Mouse (Mus musculus): ENCODE data around the gene Nck2. TPM values are rescaled to one million over a fixed set of nuclear protein-coding genes. Genes with fewer than 3 reads are reported as not detected.

Nck2 gene
- polyA plus RNA-seq, 1 experiment = 23.1 TPM

- H3K4me1 ChIP-seq (ENCODE audit: control insufficient read depth, insufficient read depth, low read length) = peaks cover 14% of the 10 kb centered on the region
- DNase-seq = peak in 1 of 2 experiments; percentile 57
- no peak overlapping the region for H3K4me3 ChIP-seq (replicated peaks; ENCODE audit: insufficient read depth, low read depth, low read length)
- TF ChIP-seq CTCF (IDR thresholded peaks at IDR 0.05; ENCODE audit: borderline replicate concordance, insufficient read depth, low read depth, low read length) (no peak), POLR2A (IDR thresholded peaks at IDR 0.05; ENCODE audit: borderline replicate concordance, insufficient read depth, low read length) (no peak)
- no peak overlapping the region for H3K27ac ChIP-seq (ENCODE audit: insufficient read depth, low read length)
- H3K27me3 ChIP-seq (ENCODE audit: control insufficient read depth, insufficient read depth, low read length) = no peaks in the 10 kb centered on the region
- WGBS = 30% methylated on average over 8 of the region's 8 CpGs
These were observed 47.3 kb downstream of the Nck2 start for GRCm38 (mm10) chr1:43491506-43492269.

DNA sequence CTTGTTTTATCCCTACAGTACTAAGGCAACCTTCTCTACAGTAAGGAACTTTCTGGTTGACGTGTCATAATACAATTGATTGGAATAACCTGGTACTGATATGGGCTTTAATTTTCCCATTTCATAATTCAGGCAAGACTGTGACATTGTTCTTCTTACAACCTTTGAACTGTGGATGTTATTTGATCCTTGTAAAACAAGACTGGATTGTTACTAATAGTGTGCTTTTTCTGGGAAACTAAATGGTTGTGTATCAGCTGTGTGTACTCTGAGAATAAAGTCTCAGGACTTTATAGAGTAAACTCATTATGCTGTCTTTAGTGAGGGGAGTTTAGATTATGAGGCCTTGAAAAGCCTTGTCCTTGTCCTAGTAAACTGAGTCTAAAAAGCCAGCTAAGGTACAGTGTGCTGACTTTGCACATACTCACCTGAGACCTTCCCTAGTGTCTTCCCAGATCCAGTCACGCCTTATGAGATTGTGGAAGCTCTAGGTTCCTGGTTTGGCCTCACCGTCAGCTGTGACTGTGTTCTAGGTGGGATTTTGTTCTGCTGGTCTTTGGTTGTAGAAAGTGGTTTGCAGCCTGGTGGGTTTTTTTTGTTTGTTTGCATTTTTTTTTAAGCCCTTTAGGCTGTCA is 48.5 kb downstream of the Nck2 start:
- Histone ChIP-seq H3K27me3 (ENCODE audit: control insufficient read depth, insufficient read depth, low read length) (no peaks in the 10 kb centered on the region), H3K4me1 (ENCODE audit: control insufficient read depth, insufficient read depth, low read length) (peaks cover 17% of the 10 kb centered on the region), H3K27ac (ENCODE audit: insufficient read depth, low read length) (no peak overlapping the region), H3K4me3 (replicated peaks; ENCODE audit: insufficient read depth, low read depth, low read length) (no peak overlapping the region)
- TF ChIP-seq CTCF (IDR thresholded peaks at IDR 0.05; ENCODE audit: borderline replicate concordance, insufficient read depth, low read depth, low read length) = no peak
- no peak for TF ChIP-seq POLR2A (IDR thresholded peaks at IDR 0.05; ENCODE audit: borderline replicate concordance, insufficient read depth, low read length)
- WGBS = 95% methylated on average over 3 of the region's 3 CpGs
- no peak for DNase-seq

GRCm38 (mm10) chr1:43496051-43496450 is 51.7 kb downstream of the Nck2 start:
- Histone ChIP-seq H3K4me3 (replicated peaks; ENCODE audit: insufficient read depth, low read depth, low read length) (no peak overlapping the region), H3K4me1 (ENCODE audit: control insufficient read depth, insufficient read depth, low read length) (peaks cover 9% of the 10 kb centered on the region), H3K27ac (ENCODE audit: insufficient read depth, low read length) (no peak overlapping the region), H3K27me3 (ENCODE audit: control insufficient read depth, insufficient read depth, low read length) (no peaks in the 10 kb centered on the region)
- no peak for DNase-seq
- 92% methylated on average over 4 of the region's 4 CpGs for WGBS
- no peak for TF ChIP-seq CTCF (IDR thresholded peaks at IDR 0.05; ENCODE audit: borderline replicate concordance, insufficient read depth, low read depth, low read length)
- TF ChIP-seq POLR2A (IDR thresholded peaks at IDR 0.05; ENCODE audit: borderline replicate concordance, insufficient read depth, low read length) = no peak

DNA sequence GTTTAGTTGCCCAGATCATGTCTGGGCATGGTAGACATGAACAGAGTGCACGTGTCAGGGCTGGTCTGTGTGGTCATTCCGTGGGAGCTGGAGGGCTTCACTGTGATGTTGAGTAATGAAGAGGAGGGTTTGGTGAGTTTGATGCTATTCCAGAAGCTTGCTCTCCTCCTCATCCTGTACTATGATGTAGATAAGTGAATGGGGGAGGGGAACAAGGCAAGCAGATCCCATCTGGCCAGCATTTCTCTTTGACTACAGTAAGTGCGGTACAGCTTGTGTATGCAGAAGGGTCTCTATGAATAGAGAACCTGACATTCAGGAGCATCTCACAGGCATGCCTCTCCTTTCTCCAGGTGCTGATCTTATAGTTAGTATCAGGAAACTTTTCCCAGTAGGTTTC is 52.6 kb downstream of the Nck2 start:
- Histone ChIP-seq H3K27ac (ENCODE audit: insufficient read depth, low read length) (no peak overlapping the region), H3K27me3 (ENCODE audit: control insufficient read depth, insufficient read depth, low read length) (no peaks in the 10 kb centered on the region), H3K4me3 (replicated peaks; ENCODE audit: insufficient read depth, low read depth, low read length) (no peak overlapping the region), H3K4me1 (ENCODE audit: control insufficient read depth, insufficient read depth, low read length) (peaks cover 4% of the 10 kb centered on the region; the same call in 1 of the 2 replicates)
- WGBS = 92% methylated on average over 3 of the region's 3 CpGs
- TF ChIP-seq POLR2A (IDR thresholded peaks at IDR 0.05; ENCODE audit: borderline replicate concordance, insufficient read depth, low read length) (no peak), CTCF (IDR thresholded peaks at IDR 0.05; ENCODE audit: borderline replicate concordance, insufficient read depth, low read depth, low read length) (no peak)
- no peak for DNase-seq

- no peaks in the 10 kb centered on the region for H3K27me3 ChIP-seq (ENCODE audit: control insufficient read depth, insufficient read depth, low read length)
- DNase-seq = no peak
- TF ChIP-seq POLR2A (IDR thresholded peaks at IDR 0.05; ENCODE audit: borderline replicate concordance, insufficient read depth, low read length) (no peak), CTCF (IDR thresholded peaks at IDR 0.05; ENCODE audit: borderline replicate concordance, insufficient read depth, low read depth, low read length) (no peak)
- peaks cover 9% of the 10 kb centered on the region; the same call in 1 of the 2 replicates for H3K4me1 ChIP-seq (ENCODE audit: control insufficient read depth, insufficient read depth, low read length)
- H3K27ac ChIP-seq (ENCODE audit: insufficient read depth, low read length) = no peak overlapping the region
- no peak overlapping the region for H3K4me3 ChIP-seq (replicated peaks; ENCODE audit: insufficient read depth, low read depth, low read length)
- 39% methylated on average over 6 of the region's 6 CpGs for WGBS
These were observed 53.6 kb downstream of the Nck2 start for GRCm38 (mm10) chr1:43497951-43498350.

GRCm38 (mm10) chr1:43500121-43500520 is 55.7 kb downstream of the Nck2 start:
- Histone ChIP-seq H3K4me3 (replicated peaks; ENCODE audit: insufficient read depth, low read depth, low read length) (no peak overlapping the region), H3K27me3 (ENCODE audit: control insufficient read depth, insufficient read depth, low read length) (no peaks in the 10 kb centered on the region), H3K4me1 (ENCODE audit: control insufficient read depth, insufficient read depth, low read length) (peaks cover 11% of the 10 kb centered on the region), H3K27ac (ENCODE audit: insufficient read depth, low read length) (no peak overlapping the region)
- DNase-seq = no peak
- TF ChIP-seq CTCF (IDR thresholded peaks at IDR 0.05; ENCODE audit: borderline replicate concordance, insufficient read depth, low read depth, low read length) (no peak), POLR2A (IDR thresholded peaks at IDR 0.05; ENCODE audit: borderline replicate concordance, insufficient read depth, low read length) (no peak)
- WGBS = 79% methylated on average over 5 of the region's 5 CpGs

- peaks cover 11% of the 10 kb centered on the region for H3K4me1 ChIP-seq (ENCODE audit: control insufficient read depth, insufficient read depth, low read length)
- no peak overlapping the region for H3K27ac ChIP-seq (ENCODE audit: insufficient read depth, low read length)
- no peaks in the 10 kb centered on the region for H3K27me3 ChIP-seq (ENCODE audit: control insufficient read depth, insufficient read depth, low read length)
- no peak for DNase-seq
- WGBS = 78% methylated on average over 6 of the region's 6 CpGs
- H3K4me3 ChIP-seq (replicated peaks; ENCODE audit: insufficient read depth, low read depth, low read length) = no peak overlapping the region
- TF ChIP-seq POLR2A (IDR thresholded peaks at IDR 0.05; ENCODE audit: borderline replicate concordance, insufficient read depth, low read length) (no peak), CTCF (IDR thresholded peaks at IDR 0.05; ENCODE audit: borderline replicate concordance, insufficient read depth, low read depth, low read length) (no peak)
These were observed 57.0 kb downstream of the Nck2 start for GRCm38 (mm10) chr1:43501143-43501919.
